Mouse (Mus musculus): ENCODE measurements around the gene Exosc2.

Exosc2 gene

DNA sequence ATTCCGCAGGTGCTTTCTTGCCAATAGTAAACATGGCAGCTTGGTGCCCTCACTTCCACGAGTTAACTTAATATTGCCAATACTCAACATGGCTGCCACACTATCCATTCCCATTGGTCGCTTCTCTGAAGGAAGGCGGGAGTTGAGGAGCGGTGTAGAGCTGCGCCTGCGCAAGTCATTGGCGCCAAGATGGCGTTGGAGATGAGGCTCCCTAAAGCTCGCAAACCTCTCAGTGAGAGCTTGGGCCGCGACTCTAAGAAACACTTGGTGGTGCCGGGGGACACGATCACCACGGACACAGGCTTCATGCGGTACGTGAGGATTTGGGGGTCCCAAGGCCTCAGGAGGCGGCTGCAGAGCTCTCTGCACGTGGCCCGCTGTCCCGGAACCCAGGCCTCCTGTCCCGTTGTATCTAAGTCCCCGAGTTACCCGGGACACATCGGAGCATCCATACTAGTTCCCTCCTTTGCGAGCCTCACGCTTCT, at the start of gene Exosc2:
Gene Exosc2, plus strand, starts transcription at position 165 of the 485 bp plus-strand sequence.
- peak; percentile 88 to 91 for DNase-seq

DNA sequence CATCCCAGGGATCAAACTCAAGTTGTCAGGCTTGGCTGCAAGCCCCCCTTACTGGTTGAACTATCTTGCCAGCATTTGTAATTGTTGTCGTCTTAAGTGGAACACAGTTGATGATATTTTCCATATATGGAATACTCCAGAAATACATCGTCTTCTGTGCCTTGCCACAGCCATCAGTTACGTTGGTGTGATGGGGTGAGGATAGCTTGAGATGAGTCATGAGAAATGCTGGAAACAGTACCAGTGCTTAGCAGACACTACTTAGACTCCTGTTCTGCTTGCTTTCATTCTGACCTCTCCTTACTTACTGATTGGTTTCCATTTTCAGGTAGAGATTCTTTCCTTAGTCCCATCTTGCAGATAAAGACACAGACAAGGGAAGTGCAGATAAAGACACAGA, 37.0 kb upstream of the Exosc2 start:
- no peak for DNase-seq

DNA sequence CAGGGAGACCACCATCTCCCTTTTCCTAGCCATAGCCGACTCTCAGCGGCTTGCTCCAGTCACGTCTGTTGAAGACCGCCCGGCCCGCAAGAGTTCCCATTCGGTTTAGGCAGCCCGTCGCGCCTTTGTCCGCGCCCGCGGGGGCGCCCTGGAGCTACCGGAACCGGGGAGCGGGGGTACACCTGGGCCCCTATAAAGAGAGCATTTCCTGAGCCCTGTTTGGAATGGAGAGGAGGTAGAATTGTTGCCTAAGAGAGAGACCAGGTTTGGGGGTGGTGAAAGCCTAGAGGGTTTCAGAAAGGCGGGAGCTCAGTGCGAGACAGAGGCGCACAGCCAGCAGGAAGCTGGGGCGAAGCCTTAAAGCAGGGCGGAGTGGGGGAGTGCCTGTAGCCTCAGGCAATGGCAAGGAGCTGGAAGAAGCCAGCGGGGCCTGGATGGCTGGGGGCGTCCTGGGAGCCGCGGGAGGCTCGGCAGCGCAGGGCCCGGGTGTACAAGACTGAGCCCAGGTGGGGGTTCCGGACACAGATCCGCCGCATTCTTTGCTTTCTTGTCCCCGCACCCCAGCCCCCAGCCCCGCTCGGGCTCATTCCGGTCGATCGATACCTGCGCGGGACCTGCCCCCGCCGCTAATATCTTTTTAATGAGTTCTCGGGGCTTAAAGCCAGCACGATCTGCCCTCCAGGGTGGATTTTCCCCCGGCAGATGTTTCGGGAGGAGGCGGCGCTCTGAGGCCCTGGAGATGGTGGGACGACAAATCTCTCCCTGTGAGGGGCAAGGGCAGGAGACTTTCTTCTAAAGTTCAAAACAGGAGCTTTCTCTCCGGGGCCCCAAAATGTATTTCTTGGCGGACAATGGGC, 35.0 kb upstream of the Exosc2 start:
- DNase-seq = no peak

DNA sequence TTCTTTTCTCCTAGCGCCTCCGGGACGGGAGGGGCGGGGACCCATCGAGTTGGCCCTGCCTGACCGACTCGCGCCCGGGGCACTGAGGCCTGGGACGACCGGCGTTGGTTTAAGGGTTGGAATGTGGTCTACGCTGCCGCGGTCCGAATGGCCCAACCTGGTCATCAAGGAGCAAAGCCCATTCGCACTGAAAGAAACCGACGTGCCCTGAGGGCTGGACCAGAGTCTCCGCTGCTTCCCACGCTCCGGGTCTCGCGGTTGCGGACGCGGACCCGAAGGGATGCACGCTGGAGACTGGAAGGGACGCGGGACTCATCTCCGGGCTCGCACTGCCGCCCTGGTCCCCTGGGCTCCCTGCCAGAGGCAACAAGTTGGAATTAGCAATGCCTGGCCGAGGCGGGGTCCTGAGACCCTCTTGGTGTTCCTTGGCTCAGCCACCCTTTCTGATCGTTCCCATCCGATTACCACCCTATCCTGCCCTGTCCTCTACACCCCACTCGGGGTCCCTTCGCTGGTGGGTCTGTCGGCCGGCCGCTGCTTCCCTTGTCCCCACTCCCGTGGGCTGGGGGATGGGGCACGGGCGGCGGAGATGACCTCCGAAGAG, 34.3 kb upstream of the Exosc2 start:
- DNase-seq = no peak

DNA sequence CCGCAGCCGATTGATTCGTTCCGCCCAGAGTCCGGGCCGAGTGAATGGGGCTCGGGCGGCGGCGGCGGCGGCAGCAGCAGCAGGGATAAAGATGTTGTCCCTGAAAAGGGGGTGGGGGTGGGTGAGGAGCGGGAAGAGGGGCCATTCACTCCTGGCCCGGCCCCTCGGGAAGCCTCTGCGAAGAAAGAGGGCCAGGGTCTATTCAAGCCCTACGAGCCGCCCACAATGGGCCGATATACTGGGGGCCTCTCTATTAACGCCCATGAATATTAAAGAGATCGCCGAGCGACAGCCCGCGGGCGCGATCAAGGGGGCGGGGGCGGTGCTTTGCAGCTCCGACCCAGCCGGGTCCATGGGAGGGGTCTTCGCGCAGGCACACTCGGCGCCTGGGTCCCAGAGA, 33.8 kb upstream of the Exosc2 start:
- no peak for DNase-seq

DNA sequence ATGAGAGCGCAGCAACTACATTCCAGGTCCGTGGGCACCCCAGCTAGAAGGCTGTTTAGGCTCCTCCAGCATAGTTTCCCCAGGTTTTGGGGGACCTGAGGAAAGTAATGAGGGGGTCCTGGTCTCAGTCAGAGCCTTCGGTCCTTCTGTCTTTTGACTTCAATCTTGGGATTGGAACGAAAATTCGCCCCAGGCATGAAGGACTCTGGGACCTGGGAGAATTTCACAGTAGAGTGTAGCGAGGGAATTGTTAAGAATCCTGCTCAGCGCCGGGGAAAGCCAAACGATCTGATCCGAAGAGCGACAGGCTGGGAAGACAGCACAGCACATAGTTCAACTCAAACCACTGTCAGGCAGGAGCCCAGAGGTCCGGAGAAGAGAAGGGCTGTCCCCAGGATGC, 33.2 kb upstream of the Exosc2 start:
- DNase-seq = no peak

DNA sequence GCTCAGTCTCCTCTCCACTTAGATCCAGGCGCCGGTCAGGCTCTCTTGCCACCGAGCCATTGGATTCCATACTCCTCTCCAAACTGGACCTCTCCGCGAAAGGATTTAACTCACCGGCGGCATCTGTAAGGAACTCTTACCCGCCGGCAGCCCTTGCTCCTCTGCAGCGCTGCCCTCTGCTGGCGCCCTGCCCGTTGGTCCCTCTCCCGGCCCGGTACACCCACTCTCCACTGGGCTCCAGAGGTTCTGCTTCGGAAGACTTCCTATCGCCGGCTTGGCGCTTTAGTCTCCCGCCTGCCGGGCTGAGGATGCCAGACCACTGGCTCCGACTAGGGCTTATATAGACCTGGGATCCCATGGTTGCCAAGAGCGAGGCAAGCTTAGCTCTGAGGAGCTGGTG, 32.7 kb upstream of the Exosc2 start:
- DNase-seq = peak in 1 of 2 experiments; percentile 28

DNA sequence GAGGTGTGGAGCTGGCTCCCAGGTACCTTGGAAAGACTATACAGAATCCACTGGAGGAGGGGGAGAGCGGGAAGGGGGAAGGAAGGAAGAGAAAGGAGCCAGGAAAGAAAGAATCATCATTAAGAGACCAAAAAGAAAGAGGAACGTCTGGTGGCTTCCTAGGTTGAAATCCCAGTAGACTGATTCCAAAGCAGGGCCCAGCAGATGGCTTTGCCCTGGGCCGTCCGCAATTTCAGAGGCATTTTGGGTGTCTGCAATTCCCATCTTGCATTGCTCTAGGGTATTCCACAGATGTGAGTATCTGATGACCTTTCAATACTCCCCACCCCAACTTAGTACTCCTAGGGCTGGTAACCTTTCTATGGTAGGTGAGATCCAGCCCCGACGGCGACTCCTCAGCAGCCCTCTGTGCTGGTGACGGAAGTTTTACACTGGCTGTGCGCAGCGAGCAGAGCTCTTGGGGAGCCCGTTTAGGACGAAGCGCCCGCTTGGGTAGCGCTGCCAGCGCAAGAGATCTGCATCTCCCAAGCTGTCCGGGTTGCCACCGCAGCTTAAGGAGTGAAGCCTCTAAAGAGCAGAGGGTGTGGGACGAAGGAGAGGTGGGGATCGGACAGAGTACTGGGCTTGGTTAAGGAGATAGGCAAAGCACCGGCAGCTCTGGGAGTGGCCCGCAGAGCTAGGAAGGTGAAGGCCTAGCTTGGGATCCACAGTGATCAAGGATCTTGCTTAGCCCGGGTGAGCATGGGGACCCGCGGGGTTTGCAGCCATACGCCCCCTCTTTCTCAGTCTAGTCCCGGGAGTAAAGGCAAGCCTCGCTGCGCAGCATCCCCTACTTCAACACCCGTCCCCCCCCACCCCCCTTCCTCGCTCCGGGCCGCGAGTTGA, 31.7 kb upstream of the Exosc2 start:
- no peak for DNase-seq

DNA sequence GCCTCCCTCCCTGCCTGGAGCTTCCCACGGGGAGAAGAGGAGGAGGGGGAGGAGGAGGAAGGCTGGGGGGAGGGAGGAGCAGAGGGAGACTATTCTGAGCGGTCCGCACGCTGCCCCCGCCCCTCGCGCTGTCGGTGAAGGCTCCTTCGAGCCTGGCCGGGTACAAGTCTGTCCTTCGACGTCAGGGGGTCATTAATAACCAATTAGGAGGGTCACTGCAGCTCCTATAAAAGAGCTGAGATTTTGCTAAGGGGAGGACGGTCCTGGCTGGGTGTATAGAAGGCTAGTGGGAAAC, 31.1 kb upstream of the Exosc2 start:
- DNase-seq = no peak

DNA sequence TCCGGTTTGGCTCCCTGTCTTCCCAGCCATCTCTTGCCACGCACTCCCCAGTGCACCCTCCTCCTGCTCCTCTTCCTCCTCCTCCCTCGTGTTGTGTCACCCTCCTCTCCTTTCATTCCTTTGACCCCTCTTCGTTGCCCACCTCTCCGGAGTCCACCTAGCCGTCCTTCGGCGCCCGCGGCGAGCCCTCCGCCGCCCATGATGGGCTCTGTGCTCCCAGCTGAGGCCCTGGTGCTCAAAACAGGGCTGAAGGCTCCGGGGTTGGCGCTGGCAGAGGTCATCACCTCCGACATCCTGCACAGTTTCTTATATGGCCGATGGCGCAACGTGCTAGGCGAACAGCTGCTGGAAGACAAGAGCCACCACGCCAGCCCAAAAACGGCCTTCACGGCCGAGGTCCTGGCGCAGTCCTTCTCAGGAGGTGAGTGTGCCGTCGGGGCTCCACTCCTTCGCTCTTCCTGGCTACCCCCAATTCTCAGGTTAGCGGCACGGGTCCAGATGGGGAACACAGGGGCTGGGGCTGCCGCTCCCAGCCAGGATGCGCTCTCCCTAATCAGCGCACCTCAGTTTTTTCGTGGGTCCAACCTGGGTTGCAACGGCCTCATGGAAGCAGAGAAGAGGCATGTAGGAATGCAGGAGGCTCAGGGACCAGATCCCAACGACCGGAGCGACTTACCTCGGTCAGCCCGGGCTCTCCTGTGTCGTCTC, 30.5 kb upstream of the Exosc2 start, which contains the start of gene Prdm12:
Gene Prdm12, plus strand, starts transcription at position 137 of the 708 bp plus-strand sequence.
- DNase-seq = no peak

DNA sequence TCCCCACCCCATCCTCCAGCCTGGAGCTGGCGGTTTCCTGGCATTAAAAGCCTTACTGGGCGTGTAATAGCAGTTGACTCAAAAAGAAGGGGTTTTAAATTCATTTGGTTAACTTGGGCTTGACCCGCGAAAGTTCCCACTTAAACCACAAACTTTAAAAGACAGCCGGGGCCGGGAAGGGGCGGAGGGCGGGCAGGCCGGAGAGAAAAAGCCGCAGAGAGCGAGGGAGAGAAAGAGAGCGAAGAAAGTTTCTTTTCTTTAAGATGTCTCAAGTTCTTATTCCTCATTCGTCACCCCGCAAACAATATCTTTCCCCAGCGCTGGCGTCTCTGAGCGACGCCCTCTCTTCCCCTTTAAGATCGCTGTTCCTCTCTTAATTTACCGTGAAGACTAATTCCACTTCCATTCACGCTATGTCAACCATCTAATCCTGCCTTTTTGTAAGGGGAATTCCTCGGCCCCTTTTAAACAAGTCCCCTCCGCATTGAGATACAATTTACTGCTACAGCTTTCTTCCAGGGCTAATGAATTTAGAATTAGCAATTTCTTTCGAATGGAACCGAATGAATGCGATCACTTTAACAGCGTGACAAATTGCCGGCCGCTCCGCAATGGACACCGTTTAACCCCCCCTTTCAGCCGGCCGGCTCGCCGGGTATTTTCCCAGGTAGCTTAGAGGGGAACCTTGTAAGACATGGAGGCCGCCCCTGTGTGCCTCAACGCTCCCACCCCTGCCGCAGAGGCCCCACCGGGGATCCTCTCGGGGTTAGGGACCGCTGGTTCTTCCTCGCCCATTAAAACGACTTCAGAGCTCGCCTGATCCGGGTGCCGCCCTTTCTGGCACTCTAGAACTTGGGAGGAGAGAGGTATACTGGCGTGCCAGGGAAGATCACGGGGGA, 29.7 kb upstream of the Exosc2 start:
- DNase-seq = no peak

DNA sequence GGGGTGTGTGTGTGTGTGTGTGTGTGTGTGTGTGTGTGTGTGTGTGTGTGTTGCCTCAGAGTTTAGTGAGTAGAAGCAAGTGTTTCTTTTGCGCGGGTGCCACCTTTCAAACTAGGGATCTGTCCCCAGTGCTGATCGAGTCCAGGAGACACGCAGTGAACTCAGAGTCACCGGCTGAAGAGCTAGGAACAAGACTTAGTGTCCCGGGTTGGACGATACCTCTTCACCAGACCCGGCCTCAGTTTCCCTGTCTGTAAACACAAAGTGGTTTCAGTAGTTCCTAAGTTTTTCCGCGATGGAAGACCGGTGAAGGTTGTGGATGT, 29.0 kb upstream of the Exosc2 start:
- DNase-seq = no peak

DNA sequence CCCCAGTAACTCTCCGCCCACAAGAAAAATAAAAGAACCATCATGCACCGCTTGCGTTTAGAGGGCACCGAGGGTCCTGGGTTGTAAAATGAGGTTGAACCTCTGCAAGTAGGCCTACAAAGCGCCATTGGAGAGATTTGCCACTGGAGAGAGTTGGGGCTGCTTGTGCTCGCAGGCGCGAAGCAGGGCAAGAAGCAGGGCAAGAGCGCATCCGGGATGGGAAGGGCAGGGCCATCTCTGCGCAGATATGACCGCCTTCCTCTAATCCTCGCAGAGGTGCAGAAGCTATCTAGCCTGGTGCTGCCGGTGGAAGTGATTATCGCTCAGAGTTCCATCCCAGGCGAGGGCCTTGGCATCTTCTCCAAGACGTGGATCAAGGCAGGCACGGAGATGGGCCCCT, 28.6 kb upstream of the Exosc2 start:
- DNase-seq = no peak

DNA sequence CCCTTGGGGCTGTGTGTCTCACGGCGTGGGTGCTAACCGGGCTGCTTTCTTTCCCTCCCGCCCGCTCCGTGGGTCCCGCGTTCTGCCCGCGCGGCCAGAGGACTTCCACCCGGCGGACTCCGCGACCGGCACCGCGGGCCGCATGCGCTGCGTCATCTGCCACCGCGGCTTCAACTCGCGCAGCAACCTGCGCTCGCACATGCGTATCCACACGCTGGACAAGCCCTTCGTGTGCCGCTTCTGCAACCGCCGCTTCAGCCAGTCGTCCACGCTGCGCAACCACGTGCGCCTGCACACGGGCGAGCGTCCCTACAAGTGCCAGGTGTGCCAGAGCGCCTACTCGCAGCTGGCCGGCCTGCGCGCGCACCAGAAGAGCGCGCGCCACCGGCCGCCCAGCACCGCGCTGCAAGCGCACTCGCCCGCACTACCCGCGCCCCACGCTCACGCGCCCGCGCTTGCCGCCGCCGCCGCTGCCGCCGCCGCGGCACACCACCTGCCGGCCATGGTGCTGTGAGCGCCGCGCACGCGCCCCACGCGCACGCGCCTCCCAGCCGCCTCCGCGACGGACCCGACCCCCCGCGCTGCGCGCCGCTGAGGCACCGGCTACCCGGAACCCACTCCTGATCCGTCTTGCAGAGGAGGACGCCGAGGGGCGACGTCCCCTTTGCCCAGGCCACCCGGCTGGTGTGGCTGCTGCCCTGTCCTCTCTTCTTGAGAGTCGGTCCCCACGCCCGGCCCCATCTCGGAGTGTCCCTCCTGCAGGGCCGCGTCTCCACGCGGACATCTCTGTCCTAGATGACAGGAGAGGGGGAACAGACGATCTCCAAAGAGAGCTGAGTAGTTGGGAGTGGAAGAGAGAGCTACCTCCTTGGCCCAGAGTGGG, 16.3 kb upstream of the Exosc2 start:
- DNase-seq = peak; percentile 28 to 41

DNA sequence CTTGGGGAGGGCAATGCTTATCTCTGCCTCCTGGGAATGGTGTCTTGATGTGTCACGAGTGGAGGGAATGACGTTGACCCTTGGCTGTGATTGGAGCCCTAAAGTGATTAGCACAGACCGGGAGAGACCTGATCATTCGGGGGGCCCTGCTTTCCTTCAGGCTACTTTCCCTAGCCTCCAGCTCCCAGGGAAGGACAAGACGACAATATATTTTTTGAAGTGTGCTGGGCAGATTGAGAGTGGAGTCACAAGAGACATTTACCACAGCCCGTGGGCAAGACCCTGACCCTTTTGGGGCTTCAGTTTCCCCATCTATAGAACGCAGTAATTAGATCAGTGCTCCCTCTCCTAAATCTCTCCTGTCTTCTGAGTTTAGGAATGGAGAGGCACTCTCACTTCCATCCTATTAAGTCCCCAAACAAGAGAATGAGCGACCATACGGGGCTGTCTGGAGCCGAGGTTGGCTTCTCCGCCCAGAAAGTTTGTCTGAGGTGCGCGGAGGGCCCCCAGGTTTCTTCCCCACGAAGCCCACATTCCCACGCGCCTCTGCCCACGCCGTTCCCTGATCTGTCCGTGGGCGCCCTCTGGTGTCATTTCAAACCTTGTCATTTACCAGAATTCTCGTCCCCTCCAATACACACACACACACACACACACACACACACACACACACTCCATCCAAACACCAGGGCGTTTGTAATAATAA, 15.5 kb upstream of the Exosc2 start:
- DNase-seq = peak; percentile 70 to 73

DNA sequence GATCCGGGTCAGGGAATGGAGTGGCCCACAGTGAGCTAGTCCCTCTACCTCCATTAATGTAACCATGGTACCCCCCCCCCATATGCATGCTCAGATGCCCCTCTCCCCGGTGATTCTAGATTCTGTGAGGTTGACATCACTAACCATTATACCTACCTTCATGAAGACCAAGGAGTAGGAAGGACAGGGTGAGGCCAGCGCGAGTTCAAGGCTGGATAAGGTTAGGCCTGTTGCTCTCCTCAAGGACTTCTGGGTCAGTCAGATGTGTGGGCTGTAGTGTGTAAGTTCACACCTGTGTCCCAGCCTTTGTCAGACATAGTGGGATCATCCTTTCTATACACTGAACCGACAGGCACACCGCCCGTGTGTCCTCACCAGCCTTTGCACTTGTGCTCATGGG, 14.1 kb upstream of the Exosc2 start:
- DNase-seq = no peak

DNA sequence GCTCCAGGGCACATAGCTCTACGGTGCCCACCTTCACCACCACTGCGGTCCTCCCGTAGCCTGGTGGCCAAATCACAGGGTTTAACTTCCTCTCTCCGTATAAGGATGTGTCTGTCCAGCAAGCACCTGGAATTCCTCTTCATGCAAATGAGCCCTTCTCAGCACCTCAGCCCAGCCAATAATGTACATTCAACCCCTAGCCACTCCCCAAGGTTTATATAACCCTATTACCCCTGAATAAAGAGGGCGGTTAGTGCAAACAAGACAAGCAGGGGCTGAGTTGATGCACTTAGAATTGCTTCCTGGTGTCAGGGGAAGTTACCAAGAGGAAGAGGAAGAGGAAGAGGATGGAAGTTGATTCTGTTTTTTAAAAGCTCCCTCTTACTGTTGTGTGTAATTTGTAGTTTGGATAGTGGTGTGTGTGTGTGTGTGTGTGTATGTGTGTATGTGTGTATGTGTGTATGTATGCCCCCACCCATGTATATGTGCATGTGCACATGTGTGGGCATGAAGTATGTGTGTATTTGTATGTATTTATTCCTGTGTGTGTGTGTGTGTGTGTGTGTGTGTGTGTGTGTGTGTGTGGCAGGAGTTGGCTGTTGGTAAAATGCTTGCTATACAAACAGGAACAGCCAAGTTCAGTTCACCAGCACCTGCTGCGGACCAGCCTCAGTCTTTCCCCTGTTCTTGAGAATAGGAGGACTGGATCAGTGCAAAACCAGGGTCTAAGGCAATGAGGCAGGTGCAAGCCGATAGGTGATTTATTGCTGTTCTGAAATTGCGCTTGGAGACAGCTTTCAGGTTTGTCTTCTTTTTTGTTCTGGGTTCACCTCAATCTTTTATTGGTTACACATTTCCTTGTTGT, 7.3 kb upstream of the Exosc2 start:
- no peak for DNase-seq

DNA sequence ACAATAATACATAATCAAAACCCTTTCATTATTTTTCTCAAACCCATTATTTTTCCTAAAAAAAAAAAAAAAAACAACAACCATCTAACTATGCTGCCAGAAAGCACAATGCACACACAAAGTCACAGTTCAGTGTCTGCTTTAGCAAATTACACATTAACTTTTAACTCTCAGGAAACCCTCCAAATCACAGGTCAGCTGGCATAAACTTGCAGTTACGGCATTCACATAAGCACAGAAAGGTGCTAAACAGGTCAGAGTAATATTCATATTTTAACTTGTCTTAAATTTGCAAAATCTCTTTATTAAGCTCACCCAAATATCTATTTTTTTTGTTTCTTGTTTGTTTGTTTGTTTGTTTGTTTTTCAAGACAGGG, 6.7 kb upstream of the Exosc2 start:
- DNase-seq = no peak

DNA sequence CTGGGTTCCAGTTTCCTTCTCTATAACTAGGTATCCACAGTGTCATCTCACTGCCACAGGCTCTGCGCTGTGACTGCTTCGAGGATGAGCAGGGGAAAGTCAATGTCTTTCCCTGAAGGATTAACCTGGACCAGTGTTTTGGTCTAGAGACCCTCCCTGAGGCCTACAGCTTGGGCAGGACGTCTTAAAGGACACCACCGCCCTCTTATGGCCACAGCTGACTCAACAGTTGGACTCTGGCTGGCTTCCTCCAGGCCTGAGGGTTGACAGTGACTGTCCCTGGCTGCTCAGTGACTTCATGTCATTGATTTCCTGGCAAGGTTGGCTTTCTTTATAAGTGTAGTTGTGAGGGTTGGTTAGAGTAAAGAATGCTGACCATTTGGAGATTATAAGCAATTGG, 3.2 kb upstream of the Exosc2 start:
- DNase-seq = no peak

All from cerebellum, postnatal 36 days (tissue).